Mouse (Mus musculus) bone marrow macrophage, adult 2 months (primary cell): ENCODE results near the gene Ccsap.

ENCODE experiments used
- CTCF ChIP-seq: IDR thresholded peaks from 2 replicates; pipeline ENCODE4 v1.5.1; 2012; ENCODE audit warnings: low read depth, mild to moderate bottlenecking, low read length, moderate library complexity
- POLR2A ChIP-seq: IDR thresholded peaks from 2 replicates; pipeline ENCODE4 v1.6.1; 2012; ENCODE audit warnings: mild to moderate bottlenecking, low read depth, low read length, borderline replicate concordance

DNA sequence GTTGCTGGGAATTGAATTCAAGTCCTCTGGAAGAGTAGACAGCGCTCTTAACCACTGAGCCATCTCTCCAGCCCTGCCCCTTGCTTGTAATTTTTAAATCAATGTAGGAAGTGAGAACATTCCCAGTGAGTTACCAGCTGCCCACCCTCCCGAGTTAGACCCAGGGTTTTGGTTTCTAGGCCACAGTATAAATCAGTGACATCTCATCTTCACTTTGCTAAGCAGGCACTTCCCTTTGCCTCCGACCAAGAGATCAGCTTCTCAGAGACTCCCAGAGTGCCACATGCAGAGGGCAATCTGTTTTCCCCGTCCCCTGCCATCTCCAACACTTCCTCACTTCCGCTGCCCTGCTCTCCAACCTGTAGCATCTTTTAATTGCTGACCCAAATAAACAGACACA is 38.6 kb upstream of the Ccsap start:
- TF ChIP-seq CTCF (no peak), POLR2A (no peak)
